Mouse (Mus musculus) thymus, postnatal 0 days (tissue): Measurements from ENCODE around the gene Erich2. TPM values are rescaled to one million over a fixed set of nuclear protein-coding genes. Genes with fewer than 3 reads are reported as not detected.

Experiments used
- DNase-seq: peaks from one replicate; pipeline ENCODE4 v3.0.0-alpha.2; 2015; ENCODE audit warnings: low spot score
- polyA plus RNA-seq: library from polyadenylated mRNA; unstranded; fragments of >200 nt; fragmentation: Nextera tagmentation; extraction: Ambion mirVana; gene quantifications from 2 replicates; pipeline ENCODE4 v1.2.1, GENCODE M21; 2015

Erich2 gene
- polyA plus RNA-seq = 0.27 and 0.31 TPM in 2 replicates

- DNase-seq = no peak
Measured at GRCm38 (mm10) chr2:70508496-70508895, at the start of gene Erich2. Gene Erich2, plus strand, starts transcription at chr2:70508819.

- no peak for DNase-seq
Measured at GRCm38 (mm10) chr2:70463606-70464005, 45.0 kb upstream of the Erich2 start.

GRCm38 (mm10) chr2:70471136-70471535, 37.5 kb upstream of the Erich2 start:
- DNase-seq = no peak

- DNase-seq = no peak
Measured at GRCm38 (mm10) chr2:70471861-70472620, 36.6 kb upstream of the Erich2 start.

- DNase-seq = no peak
Measured at GRCm38 (mm10) chr2:70497715-70498318, 10.8 kb upstream of the Erich2 start.

GRCm38 (mm10) chr2:70503436-70503835, 5.2 kb upstream of the Erich2 start:
- DNase-seq = no peak

- DNase-seq = no peak
Measured at GRCm38 (mm10) chr2:70505229-70505628, 3.4 kb upstream of the Erich2 start.

GRCm38 (mm10) chr2:70505896-70506295, 2.7 kb upstream of the Erich2 start:
- no peak for DNase-seq

- DNase-seq = no peak
Measured at GRCm38 (mm10) chr2:70506372-70506771, 2.2 kb upstream of the Erich2 start.

GRCm38 (mm10) chr2:70509021-70509632, 508 bp downstream of the Erich2 start:
- no peak for DNase-seq

- peak; percentile 20 for DNase-seq
Measured at GRCm38 (mm10) chr2:70538283-70538682, 29.7 kb downstream of the Erich2 start.

- DNase-seq = no peak
Measured at GRCm38 (mm10) chr2:70550671-70551070, 42.1 kb downstream of the Erich2 start.

- DNase-seq = no peak
Measured at GRCm38 (mm10) chr2:70551446-70551845, 42.8 kb downstream of the Erich2 start.

- no peak for DNase-seq
Measured at GRCm38 (mm10) chr2:70552067-70552598, 43.5 kb downstream of the Erich2 start.

GRCm38 (mm10) chr2:70552772-70553171, 44.2 kb downstream of the Erich2 start, which contains the start of gene Gad1:
Gene Gad1, plus strand, starts transcription at chr2:70553072.
- DNase-seq = no peak

GRCm38 (mm10) chr2:70553826-70554225, 45.2 kb downstream of the Erich2 start:
- no peak for DNase-seq

GRCm38 (mm10) chr2:70558112-70558842, 49.7 kb downstream of the Erich2 start:
- DNase-seq = peak; percentile 81

GRCm38 (mm10) chr2:70558843-70559451, 50.3 kb downstream of the Erich2 start:
- DNase-seq = no peak

- peak; percentile 86 for DNase-seq
Measured at GRCm38 (mm10) chr2:70559520-70559919, 50.9 kb downstream of the Erich2 start.

GRCm38 (mm10) chr2:70561077-70561795, 52.6 kb downstream of the Erich2 start:
- DNase-seq = peak; percentile 67
